Mouse (Mus musculus): ENCODE measurements around the gene Amph. TPM values are rescaled to one million over a fixed set of nuclear protein-coding genes. Genes with fewer than 3 reads are reported as not detected.
A peak's percentile ranks its signal among the peaks of the same experiment; 100 is the strongest.

Amph gene
- polyA plus RNA-seq, 1 experiment from 2014 or later = 11.6 TPM

DNA sequence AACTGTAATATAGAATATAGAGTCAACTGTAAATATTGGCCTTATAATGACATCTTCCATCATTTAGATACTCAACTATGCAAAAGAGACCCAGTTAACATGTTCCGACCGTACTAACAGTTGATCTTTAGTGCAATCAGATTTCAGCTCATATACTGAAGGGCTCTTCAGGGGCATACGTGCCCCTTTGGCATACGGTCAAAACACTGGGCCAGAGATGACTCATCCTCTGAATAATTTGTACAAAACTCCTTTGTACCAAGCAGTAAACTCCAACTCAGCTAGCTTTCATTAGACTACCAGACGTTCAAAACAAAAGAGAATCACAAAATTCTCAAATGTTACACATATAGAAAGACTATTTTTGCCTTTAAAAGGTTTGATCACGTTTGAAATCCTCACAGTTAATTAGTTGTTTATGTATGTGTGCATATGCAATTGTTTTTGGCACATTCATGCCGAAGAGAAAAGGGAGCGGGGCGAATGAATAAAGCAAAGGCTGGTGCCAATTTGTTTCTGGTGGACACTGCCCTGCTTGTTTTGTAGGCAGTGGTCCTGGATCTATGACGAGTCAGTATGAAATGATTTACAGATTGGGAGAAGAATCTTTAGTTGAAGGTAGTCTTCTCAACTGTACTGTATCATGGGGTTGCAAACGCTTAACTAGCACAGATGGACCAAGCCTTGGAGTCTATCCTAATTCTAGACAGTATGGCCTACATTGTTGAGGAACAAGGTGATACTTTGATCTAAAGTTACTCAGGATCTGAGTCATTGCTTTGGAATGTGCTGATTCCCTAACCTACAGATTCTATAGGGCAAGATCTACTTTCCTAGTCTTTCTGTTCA lies 8.3 kb downstream of the Amph start:
- H3K4me1 ChIP-seq (ENCODE audit: control insufficient read depth, insufficient read depth, low read length) = no peaks in the 10 kb centered on the region
- H3K4me3 ChIP-seq (ENCODE audit: low read depth, low read length) = no peak overlapping the region
- H3K9me3 ChIP-seq (ENCODE audit: control insufficient read depth, low read length) = no peaks in the 10 kb centered on the region
- H3K36me3 ChIP-seq (ENCODE audit: control insufficient read depth, insufficient read depth, low read length) = no peaks in the 10 kb centered on the region
- H3K9ac ChIP-seq (ENCODE audit: low read length) = no peak overlapping the region
- ATAC-seq (ENCODE audit: low FRiP score) (no peak), DNase-seq (ENCODE audit: low spot score, missing footprints) (no peak)
- no peak overlapping the region for H3K27ac ChIP-seq (ENCODE audit: low read depth, low read length)
- no peak overlapping the region for H3K4me2 ChIP-seq
- 86% methylated on average over 11 of the region's 11 CpGs for WGBS
- H3K27me3 ChIP-seq (ENCODE audit: control insufficient read depth, insufficient read depth, low read length) = no peaks in the 10 kb centered on the region

- H3K36me3 ChIP-seq (ENCODE audit: control insufficient read depth, insufficient read depth, low read length) = no peaks in the 10 kb centered on the region
- no peak overlapping the region for H3K4me3 ChIP-seq (ENCODE audit: low read depth, low read length)
- H3K27ac ChIP-seq (ENCODE audit: low read depth, low read length) = no peak overlapping the region
- no peaks in the 10 kb centered on the region for H3K9me3 ChIP-seq (ENCODE audit: control insufficient read depth, low read length)
- H3K9ac ChIP-seq (ENCODE audit: low read length) = no peak overlapping the region
- H3K27me3 ChIP-seq (ENCODE audit: control insufficient read depth, insufficient read depth, low read length) = no peaks in the 10 kb centered on the region
- WGBS = 90% methylated on average over 3 of the region's 3 CpGs
- H3K4me1 ChIP-seq (ENCODE audit: control insufficient read depth, insufficient read depth, low read length) = no peaks in the 10 kb centered on the region
- ATAC-seq (ENCODE audit: low FRiP score) (no peak), DNase-seq (ENCODE audit: low spot score, missing footprints) (no peak)
- H3K4me2 ChIP-seq = no peak overlapping the region
These were observed 9.0 kb downstream of the Amph start for GRCm38 (mm10) chr13:18957028-18957427.

DNA sequence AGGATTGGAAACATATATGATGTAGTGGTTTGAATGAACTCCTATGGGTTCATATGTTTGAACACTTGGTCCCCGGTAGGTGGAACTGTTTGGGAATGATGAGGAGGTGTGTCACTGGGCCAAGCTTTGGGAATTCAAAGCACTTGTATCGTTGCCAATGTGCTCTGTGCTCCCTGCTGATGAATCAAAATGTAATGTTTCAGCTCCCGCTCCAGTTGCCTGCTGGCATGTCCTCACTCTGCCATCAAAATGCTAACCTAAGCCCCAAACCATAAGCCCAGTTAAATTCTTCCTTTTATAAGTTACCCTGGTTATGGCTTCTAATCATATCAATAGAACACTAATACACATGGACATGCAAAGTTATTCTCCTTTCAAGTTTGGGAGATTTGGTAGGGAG lies 24.6 kb downstream of the Amph start:
- ATAC-seq (ENCODE audit: low FRiP score) (no peak), DNase-seq (ENCODE audit: low spot score, missing footprints) (no peak)
- Histone ChIP-seq H3K36me3 (ENCODE audit: control insufficient read depth, insufficient read depth, low read length) (no peaks in the 10 kb centered on the region), H3K4me2 (no peak overlapping the region), H3K9me3 (ENCODE audit: control insufficient read depth, low read length) (no peaks in the 10 kb centered on the region), H3K4me3 (ENCODE audit: low read depth, low read length) (no peak overlapping the region), H3K4me1 (ENCODE audit: control insufficient read depth, insufficient read depth, low read length) (no peaks in the 10 kb centered on the region), H3K27ac (ENCODE audit: low read depth, low read length) (no peak overlapping the region), H3K27me3 (ENCODE audit: control insufficient read depth, insufficient read depth, low read length) (no peaks in the 10 kb centered on the region), H3K9ac (ENCODE audit: low read length) (no peak overlapping the region)
- 88% methylated on average over 3 of the region's 3 CpGs for WGBS

DNA sequence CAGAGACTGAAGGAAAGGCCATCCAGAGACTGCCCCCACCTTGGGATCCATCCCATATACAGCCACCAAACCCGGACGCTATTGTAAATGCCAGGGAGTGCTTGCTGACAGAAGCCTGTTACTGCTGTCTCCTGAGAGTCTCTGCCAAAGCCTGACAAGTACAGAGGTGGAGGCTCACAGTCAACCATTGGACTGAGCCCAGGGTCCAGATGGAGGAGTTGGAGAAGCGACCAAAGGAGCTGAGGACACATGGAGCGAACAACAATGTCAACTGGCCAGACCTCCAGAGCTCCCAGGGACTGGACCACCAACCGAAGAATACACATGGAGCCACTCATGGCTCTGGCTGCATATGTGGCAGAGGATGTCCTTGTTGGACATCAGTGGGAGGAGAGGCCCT lies 26.3 kb downstream of the Amph start:
- DNase-seq (ENCODE audit: low spot score, missing footprints) (no peak), ATAC-seq (ENCODE audit: low FRiP score) (no peak)
- H3K27me3 ChIP-seq (ENCODE audit: control insufficient read depth, insufficient read depth, low read length) = no peaks in the 10 kb centered on the region
- no peak overlapping the region for H3K9ac ChIP-seq (ENCODE audit: low read length)
- H3K4me1 ChIP-seq (ENCODE audit: control insufficient read depth, insufficient read depth, low read length) = no peaks in the 10 kb centered on the region
- H3K4me2 ChIP-seq = no peak overlapping the region
- H3K9me3 ChIP-seq (ENCODE audit: control insufficient read depth, low read length) = no peaks in the 10 kb centered on the region
- WGBS = 93% methylated on average over 5 of the region's 5 CpGs
- H3K27ac ChIP-seq (ENCODE audit: low read depth, low read length) = no peak overlapping the region
- no peak overlapping the region for H3K4me3 ChIP-seq (ENCODE audit: low read depth, low read length)
- H3K36me3 ChIP-seq (ENCODE audit: control insufficient read depth, insufficient read depth, low read length) = no peaks in the 10 kb centered on the region

DNA sequence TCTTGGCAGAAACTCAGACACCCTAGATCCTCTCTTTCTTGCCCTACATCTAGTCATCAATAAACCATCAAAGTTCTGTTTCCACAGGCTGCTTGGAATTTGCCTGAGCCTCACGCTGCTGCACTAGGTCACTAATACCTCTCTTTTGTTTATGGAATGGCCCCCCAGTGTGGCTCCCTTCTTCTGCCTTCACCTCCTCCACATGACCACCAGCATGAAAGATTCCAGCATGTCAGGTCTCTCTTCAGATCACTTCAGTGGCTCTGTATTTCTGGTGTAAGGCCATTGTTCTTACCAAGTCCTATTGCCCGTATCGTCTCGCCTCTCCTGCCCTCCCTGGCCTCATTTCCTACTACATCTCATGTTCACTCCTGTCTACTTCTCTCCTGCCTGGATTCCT lies 39.3 kb downstream of the Amph start:
- peak; percentile 65 for DNase-seq (ENCODE audit: low spot score, missing footprints)

DNA sequence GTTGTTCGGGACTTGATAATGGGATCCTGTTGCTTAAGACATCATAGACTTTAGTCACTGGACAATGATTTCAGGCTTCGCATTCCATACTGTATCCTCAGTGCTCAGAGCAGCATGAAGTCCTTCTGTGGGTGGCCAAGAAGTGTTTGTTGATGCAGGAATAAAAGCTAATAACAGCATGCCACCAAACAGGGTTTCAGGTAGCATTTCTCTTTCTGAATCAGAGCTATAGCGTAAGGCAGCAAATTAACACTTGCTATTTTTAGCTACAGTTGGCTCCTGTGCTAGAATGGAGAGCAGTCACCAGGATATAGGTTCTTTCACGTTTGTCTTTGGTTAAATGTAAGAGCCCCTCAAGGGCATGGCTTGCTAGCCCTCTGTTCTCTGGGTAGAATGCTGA lies 40.3 kb downstream of the Amph start:
- Histone ChIP-seq H3K4me2 (no peak overlapping the region), H3K27ac (ENCODE audit: low read depth, low read length) (no peak overlapping the region), H3K9ac (ENCODE audit: low read length) (no peak overlapping the region), H3K27me3 (ENCODE audit: control insufficient read depth, insufficient read depth, low read length) (no peaks in the 10 kb centered on the region), H3K36me3 (ENCODE audit: control insufficient read depth, insufficient read depth, low read length) (no peaks in the 10 kb centered on the region), H3K4me3 (ENCODE audit: low read depth, low read length) (no peak overlapping the region), H3K9me3 (ENCODE audit: control insufficient read depth, low read length) (no peaks in the 10 kb centered on the region), H3K4me1 (ENCODE audit: control insufficient read depth, insufficient read depth, low read length) (no peaks in the 10 kb centered on the region)
- DNase-seq (ENCODE audit: low spot score, missing footprints) = peak; percentile 47
- ATAC-seq (ENCODE audit: low FRiP score) = no peak
- WGBS = 77% methylated on average over 4 of the region's 4 CpGs

More for the DNA sequence above, 39.3 kb downstream of the Amph start:
- Histone ChIP-seq H3K4me2 (no peak overlapping the region), H3K4me1 (ENCODE audit: control insufficient read depth, insufficient read depth, low read length) (no peaks in the 10 kb centered on the region), H3K4me3 (ENCODE audit: low read depth, low read length) (no peak overlapping the region), H3K9me3 (ENCODE audit: control insufficient read depth, low read length) (no peaks in the 10 kb centered on the region), H3K9ac (ENCODE audit: low read length) (no peak overlapping the region), H3K27ac (ENCODE audit: low read depth, low read length) (no peak overlapping the region), H3K27me3 (ENCODE audit: control insufficient read depth, insufficient read depth, low read length) (no peaks in the 10 kb centered on the region), H3K36me3 (ENCODE audit: control insufficient read depth, insufficient read depth, low read length) (no peaks in the 10 kb centered on the region)
- ATAC-seq (ENCODE audit: low FRiP score) = no peak
- 51% methylated on average over 4 of the region's 4 CpGs for WGBS

DNA sequence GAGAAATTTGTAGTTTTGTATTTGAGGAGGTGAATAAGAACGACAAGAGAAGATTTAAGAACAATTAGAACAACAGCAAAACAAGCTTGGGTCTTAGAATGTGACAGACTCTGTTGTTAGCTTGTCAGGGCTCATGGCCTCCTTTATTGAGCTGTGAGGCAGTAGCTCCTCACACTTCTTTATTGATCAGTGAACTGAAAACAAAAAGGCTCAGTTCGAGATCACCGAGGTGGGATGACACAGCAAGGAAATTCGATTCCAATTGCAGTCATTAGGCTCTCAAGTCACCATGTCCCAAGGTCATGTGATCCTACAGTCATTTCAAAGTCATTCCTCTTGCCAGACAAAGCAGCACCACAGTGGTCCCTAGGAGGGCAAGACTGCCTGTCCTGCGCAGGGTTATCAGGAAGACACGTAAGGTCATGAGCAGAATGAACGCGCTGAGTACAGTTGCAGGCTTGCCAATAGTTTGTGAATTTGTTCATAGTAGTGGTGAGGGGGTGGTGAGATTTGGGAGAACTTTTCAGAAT lies 41.2 kb downstream of the Amph start:
- Histone ChIP-seq H3K4me1 (ENCODE audit: control insufficient read depth, insufficient read depth, low read length) (no peaks in the 10 kb centered on the region), H3K9ac (ENCODE audit: low read length) (no peak overlapping the region), H3K27me3 (ENCODE audit: control insufficient read depth, insufficient read depth, low read length) (no peaks in the 10 kb centered on the region), H3K4me3 (ENCODE audit: low read depth, low read length) (no peak overlapping the region), H3K36me3 (ENCODE audit: control insufficient read depth, insufficient read depth, low read length) (no peaks in the 10 kb centered on the region), H3K9me3 (ENCODE audit: control insufficient read depth, low read length) (no peaks in the 10 kb centered on the region), H3K4me2 (no peak overlapping the region), H3K27ac (ENCODE audit: low read depth, low read length) (no peak overlapping the region)
- 47% methylated on average over 8 of the region's 8 CpGs for WGBS
- DNase-seq (ENCODE audit: low spot score, missing footprints) (peak; percentile 84), ATAC-seq (ENCODE audit: low FRiP score) (peak; percentile 38; the same call in 1 of the 2 replicates)

- no peak overlapping the region for H3K9ac ChIP-seq (ENCODE audit: low read length)
- DNase-seq (ENCODE audit: low spot score, missing footprints) (peak; percentile 33), ATAC-seq (ENCODE audit: low FRiP score) (no peak)
- 91% methylated on average over 9 of the region's 9 CpGs for WGBS
- no peak overlapping the region for H3K4me3 ChIP-seq (ENCODE audit: low read depth, low read length)
- H3K4me1 ChIP-seq (ENCODE audit: control insufficient read depth, insufficient read depth, low read length) = no peaks in the 10 kb centered on the region
- no peak overlapping the region for H3K4me2 ChIP-seq
- H3K9me3 ChIP-seq (ENCODE audit: control insufficient read depth, low read length) = no peaks in the 10 kb centered on the region
- H3K27ac ChIP-seq (ENCODE audit: low read depth, low read length) = no peak overlapping the region
- H3K36me3 ChIP-seq (ENCODE audit: control insufficient read depth, insufficient read depth, low read length) = no peaks in the 10 kb centered on the region
- no peaks in the 10 kb centered on the region for H3K27me3 ChIP-seq (ENCODE audit: control insufficient read depth, insufficient read depth, low read length)
These were observed 54.5 kb downstream of the Amph start for GRCm38 (mm10) chr13:19002502-19002901.

DNA sequence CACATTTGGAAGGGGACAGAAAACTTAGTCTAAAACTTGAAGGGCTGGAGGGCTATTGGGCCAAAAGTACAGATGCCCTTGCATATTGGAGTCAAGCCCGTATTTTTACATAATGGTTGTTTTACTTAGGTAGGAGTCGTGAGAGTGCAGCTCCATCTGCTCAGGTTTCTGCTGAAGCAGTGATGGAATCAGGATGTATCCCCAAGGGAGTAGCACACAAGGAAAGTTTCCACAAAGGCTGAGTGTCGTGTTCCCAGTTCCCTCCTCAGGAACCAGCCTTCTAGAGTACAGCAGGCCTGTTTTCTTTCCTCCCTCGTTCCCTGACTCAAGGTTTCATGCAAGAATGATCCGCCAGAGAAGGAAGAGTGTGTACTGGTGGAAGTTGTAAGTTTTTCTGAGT lies 56.4 kb downstream of the Amph start:
- WGBS = 75% methylated on average over 5 of the region's 5 CpGs
- peak; percentile 17 for DNase-seq (ENCODE audit: low spot score, missing footprints)
- no peak overlapping the region for H3K27ac ChIP-seq (ENCODE audit: low read depth, low read length)
- no peak overlapping the region for H3K9ac ChIP-seq (ENCODE audit: low read length)
- no peak overlapping the region for H3K4me3 ChIP-seq (ENCODE audit: low read depth, low read length)
- H3K36me3 ChIP-seq (ENCODE audit: control insufficient read depth, insufficient read depth, low read length) = no peaks in the 10 kb centered on the region
- H3K9me3 ChIP-seq (ENCODE audit: control insufficient read depth, low read length) = no peaks in the 10 kb centered on the region
- no peaks in the 10 kb centered on the region for H3K27me3 ChIP-seq (ENCODE audit: control insufficient read depth, insufficient read depth, low read length)
- H3K4me2 ChIP-seq = no peak overlapping the region
- no peaks in the 10 kb centered on the region for H3K4me1 ChIP-seq (ENCODE audit: control insufficient read depth, insufficient read depth, low read length)
- ATAC-seq (ENCODE audit: low FRiP score) = no peak
